Mouse (Mus musculus) testis, adult 2 months (tissue): ENCODE results near the gene Ccdc177. TPM values are rescaled to one million over a fixed set of nuclear protein-coding genes. Genes with fewer than 3 reads are reported as not detected.

ENCODE experiments used
- H3K27ac ChIP-seq: fragments of 200-500 bp; 2 replicates; pipeline ENCODE4 v1.5.1; 2012; ENCODE audit warnings: low read depth, low read length; ENCODE audit not compliant: control insufficient read depth, insufficient read depth
- H3K27me3 ChIP-seq: fragments of 200-500 bp; 2 replicates; pipeline ENCODE4 v1.6.1; 2012; ENCODE audit warnings: mild to moderate bottlenecking, low read length, moderate library complexity; ENCODE audit not compliant: control insufficient read depth, insufficient read depth
- H3K36me3 ChIP-seq: fragments of 200-500 bp; 2 replicates; pipeline ENCODE4 v1.6.1; 2012; ENCODE audit warnings: mild to moderate bottlenecking, low read length; ENCODE audit not compliant: control insufficient read depth, insufficient read depth
- H3K4me1 ChIP-seq: fragments of 200-500 bp; 2 replicates; pipeline ENCODE4 v1.6.1; 2012; ENCODE audit warnings: low read length; ENCODE audit not compliant: control insufficient read depth, insufficient read depth
- H3K4me3 ChIP-seq: fragments of 200-500 bp; 2 replicates; pipeline ENCODE4 v1.5.1; 2012; ENCODE audit warnings: low read depth, mild to moderate bottlenecking, low read length, moderate library complexity, mixed read lengths; ENCODE audit not compliant: control insufficient read depth
- CTCF ChIP-seq: fragments of 200-500 bp; IDR thresholded peaks from 2 replicates; pipeline ENCODE4 v1.5.1; 2012; ENCODE audit warnings: low read depth, mild to moderate bottlenecking, inconsistent platforms, low read length, moderate library complexity; ENCODE audit not compliant: control insufficient read depth, insufficient read depth, insufficient replicate concordance
- POLR2A ChIP-seq: fragments of 200-500 bp; IDR thresholded peaks from 2 replicates; pipeline ENCODE4 v1.6.1; 2012; ENCODE audit warnings: low read depth, mild to moderate bottlenecking, inconsistent platforms, low read length, moderate library complexity; ENCODE audit not compliant: control insufficient read depth
- polyA plus RNA-seq: library from polyadenylated mRNA; depleted of rRNA; stranded (reverse); fragments of >200 nt; gene quantifications from 2 replicates; pipeline ENCODE4 v1.2.3, GENCODE M21; 2012; rRNA removed

Gene Ccdc177
- polyA plus RNA-seq, 1 experiment: 0.05 TPM

GRCm38 (mm10) chr12:80719141-80719540 lies 41.3 kb downstream of the Ccdc177 start:
- Histone ChIP-seq H3K27ac (no peak overlapping the region), H3K4me3 (no peak overlapping the region), H3K4me1 (peaks cover 18% of the 10 kb centered on the region), H3K36me3 (no peaks in the 10 kb centered on the region), H3K27me3 (no peaks in the 10 kb centered on the region)
- no peak for TF ChIP-seq CTCF
- no peak for TF ChIP-seq POLR2A

DNA sequence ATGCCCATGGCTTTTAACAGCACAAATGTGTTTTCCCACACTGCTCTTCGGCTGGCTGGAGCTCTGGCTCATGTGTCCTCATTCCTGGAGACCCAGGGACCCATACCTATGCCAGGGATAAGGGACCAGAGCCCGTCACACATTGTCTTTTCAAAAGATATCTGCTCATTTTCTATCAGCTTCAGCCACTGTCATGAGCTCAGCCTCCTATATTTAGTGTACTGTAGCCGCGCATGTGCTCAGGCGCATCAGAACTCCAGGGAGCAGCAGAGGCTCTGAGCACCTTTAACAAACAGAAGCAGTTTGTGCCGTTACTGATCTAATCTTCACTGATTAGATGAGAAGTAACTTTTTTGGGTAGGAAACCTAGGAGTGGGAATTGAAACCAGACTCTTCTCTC lies 44.6 kb downstream of the Ccdc177 start:
- H3K4me1 ChIP-seq: peaks cover 11% of the 10 kb centered on the region
- no peaks in the 10 kb centered on the region for H3K27me3 ChIP-seq
- TF ChIP-seq CTCF (no peak), POLR2A (no peak)
- no peak overlapping the region for H3K4me3 ChIP-seq
- H3K36me3 ChIP-seq: no peaks in the 10 kb centered on the region
- H3K27ac ChIP-seq: no peak overlapping the region

DNA sequence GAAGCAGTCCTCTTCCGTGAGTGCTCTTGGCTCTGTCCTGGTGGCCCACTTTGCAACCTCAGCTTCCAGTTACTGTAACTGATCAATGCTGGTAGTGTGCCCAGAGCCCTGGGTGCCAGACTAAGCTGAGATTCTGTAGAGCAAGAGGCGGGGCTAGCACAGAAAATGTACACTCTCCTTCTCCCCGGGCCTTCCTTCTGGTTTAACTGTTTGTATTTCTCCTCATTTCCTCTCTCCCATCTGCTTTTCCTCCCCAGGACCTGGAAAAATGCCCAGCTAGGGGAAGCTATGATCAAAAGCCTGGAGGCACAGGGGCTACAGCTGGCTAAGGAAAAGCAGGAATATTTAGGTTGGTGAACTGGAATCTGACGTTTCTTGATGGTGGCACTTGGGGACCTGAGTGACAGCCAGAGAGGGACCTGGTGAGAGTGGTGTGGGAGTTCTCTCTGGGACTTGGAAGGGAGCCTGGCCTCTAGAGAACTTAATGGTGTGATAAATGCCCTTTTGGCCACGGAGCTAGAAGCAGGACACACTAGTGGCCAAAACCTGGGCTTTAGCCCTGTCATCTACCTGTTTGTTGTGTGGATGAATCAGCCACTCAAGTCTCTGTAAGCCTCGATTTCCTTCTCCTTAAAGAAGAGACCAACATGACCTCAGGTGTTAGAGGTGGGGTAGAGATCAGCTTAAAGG lies 53.4 kb downstream of the Ccdc177 start:
- Histone ChIP-seq H3K27ac (no peak overlapping the region), H3K4me1 (peaks cover 2% of the 10 kb centered on the region; the same call in 1 of the 2 replicates)
- TF ChIP-seq CTCF: no peak
- TF ChIP-seq POLR2A: no peak

DNA sequence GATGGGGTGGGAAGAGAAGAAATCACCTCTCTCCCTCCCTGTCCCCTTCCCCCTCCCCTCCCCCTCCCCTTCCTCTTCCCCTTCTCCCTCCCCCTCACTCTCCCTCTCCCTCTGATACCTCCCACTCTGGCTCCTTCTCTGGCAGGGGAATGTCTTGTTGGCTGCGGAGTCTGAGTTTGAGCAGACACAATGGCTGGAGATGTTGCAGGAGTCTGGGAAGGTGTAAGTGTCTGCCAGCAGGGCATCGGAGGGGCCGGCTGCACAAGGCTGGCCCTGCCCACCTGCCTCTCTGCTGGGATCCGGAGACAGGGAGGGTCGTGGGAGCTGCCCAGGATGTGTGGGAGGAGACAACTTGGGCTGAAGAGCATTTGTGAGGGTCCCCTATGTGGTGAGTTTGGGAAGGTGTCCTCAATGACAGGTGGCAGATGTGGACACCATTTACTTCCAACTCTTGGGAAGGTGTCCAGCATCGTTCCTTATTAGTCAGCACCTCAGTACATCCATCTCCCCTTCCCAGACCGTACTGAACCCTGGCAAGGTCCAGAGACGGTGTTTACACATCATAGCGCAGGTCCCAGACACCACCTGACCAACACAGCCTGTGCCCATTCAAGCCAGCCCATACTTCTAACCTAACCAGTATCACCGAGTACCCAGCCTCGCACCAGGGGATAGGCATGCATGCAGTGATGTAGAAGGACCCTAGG lies 54.1 kb downstream of the Ccdc177 start:
- Histone ChIP-seq H3K4me3 (no peak overlapping the region), H3K36me3 (no peaks in the 10 kb centered on the region), H3K27me3 (no peaks in the 10 kb centered on the region), H3K27ac (no peak overlapping the region), H3K4me1 (peaks cover 2% of the 10 kb centered on the region; the same call in 1 of the 2 replicates)
- TF ChIP-seq POLR2A (no peak), CTCF (no peak)

More for the DNA sequence above, 53.4 kb downstream of the Ccdc177 start:
- Histone ChIP-seq H3K4me3 (no peak overlapping the region), H3K27me3 (no peaks in the 10 kb centered on the region), H3K36me3 (no peaks in the 10 kb centered on the region)

Other genes starting within 250 kb of the Ccdc177 start
- gene Galnt16, start 242.4 kb downstream of the Ccdc177 start, polyA plus RNA-seq: 1.5 and 1.7 TPM in 2 replicates
- gene Slc39a9, start 116.8 kb downstream of the Ccdc177 start, polyA plus RNA-seq: 10.7 and 12.0 TPM in 2 replicates
- gene Erh, start 116.3 kb downstream of the Ccdc177 start, polyA plus RNA-seq: 73.9 and 101 TPM in 2 replicates
- gene Plekhd1, start 68.1 kb downstream of the Ccdc177 start, polyA plus RNA-seq: 6.9 and 7.6 TPM in 2 replicates
- gene Susd6, start 29.8 kb upstream of the Ccdc177 start, polyA plus RNA-seq: 46.0 and 48.2 TPM in 2 replicates
- gene Srsf5, start 184.8 kb upstream of the Ccdc177 start, polyA plus RNA-seq: 223 and 264 TPM in 2 replicates
- 0.10 TPM in 2 replicates for gene Slc10a1, start 208.0 kb upstream of the Ccdc177 start, polyA plus RNA-seq